Mouse (Mus musculus): ENCODE results near the gene Rere. TPM values are rescaled to one million over a fixed set of nuclear protein-coding genes. Genes with fewer than 3 reads are reported as not detected.

Rere gene
- polyA plus RNA-seq, 1 experiment from 2014 or later = 44.4 TPM

DNA sequence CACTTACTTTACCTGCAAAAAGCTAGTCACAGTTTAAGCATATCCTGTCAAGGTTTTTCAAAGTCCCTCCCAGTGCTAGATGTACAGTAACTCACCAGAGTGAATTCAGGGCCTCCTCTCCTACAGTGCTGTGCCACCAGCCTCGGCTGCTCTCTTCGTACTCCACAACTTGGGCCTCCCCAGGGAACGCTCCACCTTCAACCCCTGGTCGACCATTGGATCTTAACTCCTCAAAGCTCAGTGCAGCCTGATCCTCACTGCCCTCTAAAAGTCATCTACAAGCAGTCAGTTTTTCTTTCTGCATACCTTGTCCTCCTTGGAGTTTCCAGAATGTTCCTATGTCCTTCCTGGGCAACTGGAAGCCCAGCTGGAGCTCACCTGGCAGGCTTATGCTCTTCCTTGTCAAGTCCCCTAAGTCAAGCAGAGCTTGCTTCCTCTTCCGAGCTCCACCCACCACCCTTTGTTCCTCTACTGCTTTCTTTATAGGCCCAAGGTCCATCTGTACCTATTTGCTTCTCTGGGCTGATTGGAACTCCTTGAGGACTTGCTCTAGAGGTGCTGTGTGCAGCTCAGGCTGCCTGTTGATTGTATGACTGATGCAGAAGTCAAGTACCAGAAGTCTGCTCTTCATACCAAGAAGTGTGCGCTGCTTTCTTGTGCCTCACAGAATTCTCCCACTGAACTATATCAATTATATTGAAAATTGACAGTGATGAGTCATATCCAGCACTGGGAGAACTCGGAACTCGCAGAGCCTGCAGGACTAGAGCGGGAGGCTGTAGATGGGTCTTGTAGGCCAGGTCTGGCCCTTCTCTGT is 287.1 kb downstream of the Rere start:
- peak overlapping the region; percentile 94 for H3K9ac ChIP-seq
- H3K27ac ChIP-seq = peak overlapping the region; percentile 95
- DNase-seq (ENCODE audit: low spot score) (no peak), ATAC-seq (ENCODE audit: low FRiP score) (0 out of 2 replicates have a peak, but pooled peaks have one; percentile 9)
- H3K9me3 ChIP-seq (ENCODE audit: control insufficient read depth, low read length) = no peaks in the 10 kb centered on the region
- 27% methylated on average over 9 of the region's 9 CpGs for WGBS
- no peaks in the 10 kb centered on the region for H3K27me3 ChIP-seq (ENCODE audit: control insufficient read depth, insufficient read depth, low read length)
- peaks cover 41% of the 10 kb centered on the region for H3K4me1 ChIP-seq (replicated peaks; ENCODE audit: control insufficient read depth, insufficient read depth, low read length)
- H3K4me2 ChIP-seq (replicated peaks) = peak overlapping the region; percentile 91
- peak overlapping the region; percentile 70 for H3K4me3 ChIP-seq (replicated peaks; ENCODE audit: low read length)
- 0 out of 2 replicates have a peak, but pooled peaks cover 20% of the 10 kb centered on the region for H3K36me3 ChIP-seq (replicated peaks; ENCODE audit: control insufficient read depth, insufficient read depth)

DNA sequence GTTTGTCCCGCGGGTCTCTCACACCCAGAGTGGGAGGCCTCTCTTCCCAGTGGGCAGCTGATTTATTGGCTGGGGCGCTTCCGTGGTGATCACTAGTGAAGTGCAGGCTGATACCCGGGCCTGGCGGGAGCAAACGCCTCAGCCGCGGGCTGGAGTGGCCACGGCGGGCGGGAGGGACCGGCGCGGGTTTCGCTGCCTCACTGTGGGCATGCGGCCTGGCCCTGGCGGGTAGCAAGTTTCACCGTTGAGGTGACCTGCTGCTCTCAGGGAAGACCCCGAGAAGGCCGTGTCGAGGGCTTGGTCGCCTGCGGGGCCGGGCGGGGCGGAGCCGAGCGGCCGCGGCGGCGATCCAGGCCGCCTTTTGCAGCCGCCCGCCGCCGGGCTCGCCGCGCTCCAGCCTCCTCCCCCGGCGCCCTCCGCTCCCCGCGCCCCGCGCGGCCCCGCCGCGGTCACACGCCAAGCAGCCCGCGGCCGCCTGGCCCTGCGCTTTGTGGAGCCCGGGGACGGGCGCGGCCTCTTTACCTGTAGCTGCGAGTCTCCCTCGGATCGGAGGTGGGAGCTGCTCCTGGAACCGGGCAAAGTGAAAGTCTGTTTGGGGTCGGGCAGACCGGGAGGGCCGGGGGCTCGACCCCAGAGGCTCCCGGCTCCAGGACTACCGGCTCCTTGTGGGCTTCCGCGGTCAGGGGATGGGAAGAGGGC is 287.8 kb downstream of the Rere start:
- no peaks in the 10 kb centered on the region for H3K9me3 ChIP-seq (ENCODE audit: control insufficient read depth, low read length)
- WGBS = under 1% methylated on average over 71 of the region's 73 CpGs
- peak overlapping the region; percentile 94 for H3K9ac ChIP-seq
- peak; percentile 63 for DNase-seq (ENCODE audit: low spot score)
- H3K4me3 ChIP-seq (replicated peaks; ENCODE audit: low read length) = peak overlapping the region; percentile 70
- peak overlapping the region; percentile 91 for H3K4me2 ChIP-seq (replicated peaks)
- no peaks in the 10 kb centered on the region for H3K27me3 ChIP-seq (ENCODE audit: control insufficient read depth, insufficient read depth, low read length)
- peak overlapping the region; percentile 95 for H3K27ac ChIP-seq
- ATAC-seq (ENCODE audit: low FRiP score) = peak; percentile 89
- H3K36me3 ChIP-seq (replicated peaks; ENCODE audit: control insufficient read depth, insufficient read depth) = 0 out of 2 replicates have a peak, but pooled peaks cover 24% of the 10 kb centered on the region
- H3K4me1 ChIP-seq (replicated peaks; ENCODE audit: control insufficient read depth, insufficient read depth, low read length) = peaks cover 35% of the 10 kb centered on the region

DNA sequence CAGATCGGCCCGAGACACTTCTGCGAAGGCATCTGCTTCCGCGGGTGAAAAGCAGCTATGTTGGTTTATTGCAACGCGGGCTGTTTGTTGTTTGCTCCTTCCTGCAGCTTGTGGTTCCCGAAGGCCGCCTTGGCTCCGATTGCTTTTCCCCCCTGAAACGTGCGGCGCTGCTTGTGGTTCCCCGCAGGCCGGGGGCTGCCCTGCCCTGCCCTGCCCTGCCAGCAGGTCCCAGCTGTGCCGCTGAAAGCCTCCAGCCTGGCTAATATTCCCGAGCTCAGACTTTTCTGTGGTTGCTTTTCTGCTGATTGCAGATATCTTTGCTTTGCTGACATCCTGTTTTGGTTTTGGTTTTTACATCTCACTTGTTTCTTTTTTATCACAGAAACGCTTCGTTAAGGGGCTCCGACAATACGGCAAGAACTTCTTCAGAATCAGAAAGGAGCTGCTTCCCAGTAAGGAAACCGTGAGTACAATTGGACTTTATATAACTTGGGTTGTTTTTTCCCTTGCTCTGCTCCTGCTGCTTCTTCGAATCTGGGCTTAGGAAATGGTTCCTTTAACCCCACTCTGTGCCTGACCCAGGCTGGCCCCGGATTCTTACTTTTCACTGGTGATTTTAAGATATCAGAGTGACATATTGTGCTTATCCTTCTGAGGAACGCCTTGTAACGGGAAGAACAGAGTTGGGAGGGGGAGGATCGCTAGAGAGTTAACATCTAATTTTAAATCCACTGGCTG is 288.6 kb downstream of the Rere start:
- H3K36me3 ChIP-seq (replicated peaks; ENCODE audit: control insufficient read depth, insufficient read depth) = peaks cover 26% of the 10 kb centered on the region; the same call in 1 of the 2 replicates
- no peaks in the 10 kb centered on the region for H3K27me3 ChIP-seq (ENCODE audit: control insufficient read depth, insufficient read depth, low read length)
- H3K27ac ChIP-seq = peak overlapping the region; percentile 95
- peak; percentile 50 for DNase-seq (ENCODE audit: low spot score)
- H3K4me2 ChIP-seq (replicated peaks) = peak overlapping the region; percentile 91
- peak overlapping the region; percentile 70 for H3K4me3 ChIP-seq (replicated peaks; ENCODE audit: low read length)
- 2% methylated on average over 27 of the region's 27 CpGs for whole genome bisulfite sequencing
- peaks cover 35% of the 10 kb centered on the region for H3K4me1 ChIP-seq (replicated peaks; ENCODE audit: control insufficient read depth, insufficient read depth, low read length)
- ATAC-seq (ENCODE audit: low FRiP score) = peak; percentile 32; the same call in 1 of the 2 replicates
- H3K9ac ChIP-seq = peak overlapping the region; percentile 94
- H3K9me3 ChIP-seq (ENCODE audit: control insufficient read depth, low read length) = no peaks in the 10 kb centered on the region

DNA sequence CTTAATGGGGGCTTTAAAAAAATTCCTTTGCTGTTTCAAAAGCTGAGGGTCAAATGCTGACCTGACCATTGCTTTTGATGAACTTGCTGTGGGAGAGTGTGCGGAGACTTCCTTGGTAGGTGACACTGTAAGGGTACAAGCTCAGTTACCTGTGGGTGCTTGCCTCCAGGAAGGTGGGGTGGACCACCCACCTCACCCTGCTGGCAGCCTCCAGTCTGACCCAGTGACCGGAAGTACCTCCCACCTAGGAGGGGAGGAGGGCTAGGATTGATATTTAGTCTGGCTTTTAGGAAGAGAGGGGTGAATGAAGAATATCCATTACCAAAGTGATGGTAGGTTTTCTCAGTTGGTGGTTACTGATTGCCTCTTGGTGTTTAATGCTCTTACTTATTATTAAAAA is 289.3 kb downstream of the Rere start:
- peaks cover 26% of the 10 kb centered on the region; the same call in 1 of the 2 replicates for H3K36me3 ChIP-seq (replicated peaks; ENCODE audit: control insufficient read depth, insufficient read depth)
- H3K9me3 ChIP-seq (ENCODE audit: control insufficient read depth, low read length) = no peaks in the 10 kb centered on the region
- H3K27ac ChIP-seq = no peak overlapping the region
- ATAC-seq (ENCODE audit: low FRiP score) (no peak), DNase-seq (ENCODE audit: low spot score) (no peak)
- H3K4me2 ChIP-seq (replicated peaks) = peak overlapping the region; percentile 91
- H3K9ac ChIP-seq = peak overlapping the region; percentile 94
- peaks cover 38% of the 10 kb centered on the region for H3K4me1 ChIP-seq (replicated peaks; ENCODE audit: control insufficient read depth, insufficient read depth, low read length)
- H3K27me3 ChIP-seq (ENCODE audit: control insufficient read depth, insufficient read depth, low read length) = no peaks in the 10 kb centered on the region
- H3K4me3 ChIP-seq (replicated peaks; ENCODE audit: low read length) = peak overlapping the region; percentile 70
- 51% methylated on average over 2 of the region's 2 CpGs for WGBS

DNA sequence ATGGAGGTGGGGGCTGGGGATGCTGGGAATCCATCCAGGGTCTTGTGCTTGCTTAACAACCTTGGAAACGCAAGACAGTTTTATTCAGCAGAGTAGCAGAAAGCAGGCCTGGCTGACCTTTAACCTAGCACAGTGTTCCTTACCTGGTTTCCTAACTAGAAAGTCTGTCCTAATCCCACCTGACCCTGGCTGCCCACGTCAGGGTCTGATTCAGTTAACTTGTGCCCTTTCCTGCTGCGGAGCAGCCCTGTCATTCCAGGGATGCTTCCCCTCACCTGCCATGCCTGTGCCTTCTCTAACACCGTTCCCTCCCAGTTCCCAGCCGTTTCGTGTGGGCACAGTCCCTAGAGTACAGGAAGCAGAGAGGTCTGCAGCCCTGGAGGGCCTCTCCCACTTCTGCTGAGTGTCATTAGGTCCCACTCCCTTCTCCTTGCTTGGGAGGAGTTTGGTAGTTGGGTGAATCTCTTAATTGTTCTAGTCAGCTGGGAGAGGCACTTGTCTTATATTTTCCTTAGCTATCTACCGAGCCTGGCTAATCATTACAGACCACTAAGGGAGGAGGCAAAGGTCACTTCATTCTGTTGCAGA is 290.8 kb downstream of the Rere start:
- Histone ChIP-seq H3K27ac (no peak overlapping the region), H3K9ac (no peak overlapping the region), H3K4me3 (replicated peaks; ENCODE audit: low read length) (no peak overlapping the region), H3K27me3 (ENCODE audit: control insufficient read depth, insufficient read depth, low read length) (no peaks in the 10 kb centered on the region), H3K4me1 (replicated peaks; ENCODE audit: control insufficient read depth, insufficient read depth, low read length) (peaks cover 41% of the 10 kb centered on the region), H3K9me3 (ENCODE audit: control insufficient read depth, low read length) (no peaks in the 10 kb centered on the region), H3K4me2 (replicated peaks) (no peak overlapping the region), H3K36me3 (replicated peaks; ENCODE audit: control insufficient read depth, insufficient read depth) (peaks cover 26% of the 10 kb centered on the region; the same call in 1 of the 2 replicates)
- 74% methylated on average over 7 of the region's 7 CpGs for WGBS
- ATAC-seq (ENCODE audit: low FRiP score) (no peak), DNase-seq (ENCODE audit: low spot score) (no peak)

DNA sequence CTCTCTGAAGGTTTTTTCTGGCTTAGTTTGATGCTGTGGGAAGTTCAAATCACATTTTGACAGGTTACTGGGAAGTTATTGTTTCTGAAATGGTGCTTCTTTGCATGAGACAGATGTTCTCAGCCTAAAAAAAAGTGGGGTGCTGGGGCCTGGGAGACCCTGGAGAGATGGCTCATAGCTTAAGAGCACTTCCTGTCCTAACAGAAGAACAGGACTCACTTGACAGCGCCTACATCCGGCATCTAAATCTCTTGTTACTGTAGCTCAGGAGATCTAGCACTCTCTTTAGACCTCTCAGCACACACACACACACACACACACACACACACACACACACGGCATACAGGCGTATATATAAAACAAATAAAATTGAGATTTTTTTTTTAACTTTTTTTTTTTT is 291.5 kb downstream of the Rere start:
- peaks cover 26% of the 10 kb centered on the region; the same call in 1 of the 2 replicates for H3K36me3 ChIP-seq (replicated peaks; ENCODE audit: control insufficient read depth, insufficient read depth)
- no peaks in the 10 kb centered on the region for H3K27me3 ChIP-seq (ENCODE audit: control insufficient read depth, insufficient read depth, low read length)
- no peak overlapping the region for H3K9ac ChIP-seq
- H3K4me2 ChIP-seq (replicated peaks) = no peak overlapping the region
- H3K9me3 ChIP-seq (ENCODE audit: control insufficient read depth, low read length) = no peaks in the 10 kb centered on the region
- WGBS = 94% methylated on average over 4 of the region's 4 CpGs
- ATAC-seq (ENCODE audit: low FRiP score) = no peak
- H3K4me3 ChIP-seq (replicated peaks; ENCODE audit: low read length) = no peak overlapping the region
- no peak for DNase-seq (ENCODE audit: low spot score)
- H3K4me1 ChIP-seq (replicated peaks; ENCODE audit: control insufficient read depth, insufficient read depth, low read length) = peaks cover 39% of the 10 kb centered on the region
- no peak overlapping the region for H3K27ac ChIP-seq

DNA sequence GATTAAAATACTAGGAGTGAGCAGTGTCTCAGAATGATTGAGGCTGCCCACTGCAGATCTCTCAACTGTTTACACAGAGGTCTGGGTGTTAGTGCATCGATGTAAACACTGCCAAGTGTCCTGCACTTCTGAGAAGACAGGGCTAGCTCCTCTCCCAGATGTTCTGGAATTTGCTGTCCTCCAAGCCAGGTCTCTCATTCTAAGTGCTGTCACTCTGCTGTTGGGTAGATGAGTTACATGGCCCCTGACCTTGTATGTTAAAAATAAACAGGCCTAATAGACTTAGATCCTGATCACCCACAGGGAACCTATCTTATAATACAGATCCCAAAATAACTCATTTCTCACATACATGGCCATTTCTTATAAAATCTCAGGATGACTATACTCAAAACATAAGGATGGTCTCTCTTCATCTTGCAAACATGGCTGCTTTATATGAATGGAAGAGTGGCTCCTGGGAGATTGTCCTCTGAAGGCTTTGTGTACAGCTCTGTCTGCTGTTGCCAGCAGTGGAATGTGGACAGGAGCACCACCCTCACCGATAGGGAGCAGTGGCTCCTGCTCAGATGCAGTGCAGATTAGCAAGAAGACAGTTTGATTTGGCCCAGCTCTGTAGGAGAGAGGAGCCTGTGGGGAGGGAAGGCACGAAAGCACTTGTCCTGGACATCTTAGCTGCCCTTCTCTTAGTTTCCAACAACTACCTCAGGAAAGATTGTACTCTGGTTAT is 294.1 kb downstream of the Rere start:
- Histone ChIP-seq H3K4me3 (replicated peaks; ENCODE audit: low read length) (no peak overlapping the region), H3K4me1 (replicated peaks; ENCODE audit: control insufficient read depth, insufficient read depth, low read length) (peaks cover 21% of the 10 kb centered on the region), H3K27me3 (ENCODE audit: control insufficient read depth, insufficient read depth, low read length) (no peaks in the 10 kb centered on the region), H3K27ac (no peak overlapping the region), H3K36me3 (replicated peaks; ENCODE audit: control insufficient read depth, insufficient read depth) (peaks cover 26% of the 10 kb centered on the region; the same call in 1 of the 2 replicates), H3K4me2 (replicated peaks) (no peak overlapping the region), H3K9me3 (ENCODE audit: control insufficient read depth, low read length) (no peaks in the 10 kb centered on the region), H3K9ac (no peak overlapping the region)
- 87% methylated on average over 3 of the region's 3 CpGs for WGBS
- ATAC-seq (ENCODE audit: low FRiP score) (no peak), DNase-seq (ENCODE audit: low spot score) (no peak)

DNA sequence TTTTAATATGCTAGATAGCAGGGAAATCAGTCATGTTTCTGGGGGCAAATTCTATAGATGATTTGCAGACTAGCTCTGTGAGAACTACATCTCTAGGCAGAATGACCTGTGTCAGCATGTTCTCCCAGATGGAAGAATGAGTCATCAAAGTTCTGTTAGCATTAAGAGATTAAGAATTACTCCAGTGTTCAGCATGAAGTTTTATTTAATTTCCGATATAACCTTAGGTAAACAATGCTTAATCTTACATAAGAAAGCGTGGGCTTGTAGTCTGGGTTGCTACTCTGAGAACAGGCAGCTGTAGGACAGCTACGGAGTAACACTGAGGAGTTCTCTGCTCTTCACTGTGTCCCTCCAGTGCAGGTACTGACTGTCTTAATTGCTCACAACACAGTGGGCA is 294.9 kb downstream of the Rere start:
- DNase-seq (ENCODE audit: low spot score) = no peak
- no peak overlapping the region for H3K4me3 ChIP-seq (replicated peaks; ENCODE audit: low read length)
- WGBS = 86% methylated on average over 3 of the region's 3 CpGs
- H3K4me2 ChIP-seq (replicated peaks) = no peak overlapping the region
- no peak for ATAC-seq (ENCODE audit: low FRiP score)
- H3K27me3 ChIP-seq (ENCODE audit: control insufficient read depth, insufficient read depth, low read length) = no peaks in the 10 kb centered on the region
- H3K27ac ChIP-seq = no peak overlapping the region; the same call in 1 of the 2 replicates
- H3K36me3 ChIP-seq (replicated peaks; ENCODE audit: control insufficient read depth, insufficient read depth) = peaks cover 20% of the 10 kb centered on the region; the same call in 1 of the 2 replicates
- H3K4me1 ChIP-seq (replicated peaks; ENCODE audit: control insufficient read depth, insufficient read depth, low read length) = peaks cover 13% of the 10 kb centered on the region; the same call in 1 of the 2 replicates
- H3K9ac ChIP-seq = no peak overlapping the region
- H3K9me3 ChIP-seq (ENCODE audit: control insufficient read depth, low read length) = no peaks in the 10 kb centered on the region
